Mouse (Mus musculus) CH12.LX (cell line): ENCODE data around the gene Wdr86.

ENCODE experiments used
- CHD1 ChIP-seq: IDR thresholded peaks from 2 replicates; pipeline ENCODE4 v1.6.1; 2012; ENCODE audit warnings: low read depth, low read length, improper control_type of control experiment, inconsistent platforms
- CTCF ChIP-seq, 2 experiments: IDR thresholded peaks in 1 of 2; conservative IDR thresholded peaks in 1 of 2; 2 replicates each; pipeline ENCODE4 v1.5.1; 2011 to 2012; ENCODE audit warnings: low read depth in 2 of 2, low read length in 2 of 2, improper control_type of control experiment in 1 of 2, inconsistent platforms in 1 of 2, mild to moderate bottlenecking in 1 of 2, moderate library complexity in 1 of 2
- EP300 ChIP-seq: IDR thresholded peaks from 2 replicates; pipeline ENCODE4 v1.6.1; 2011; ENCODE audit warnings: low read length, improper control_type of control experiment
- JUND ChIP-seq: conservative IDR thresholded peaks from 2 replicates; pipeline ENCODE4 v1.6.1; 2011; ENCODE audit warnings: low read depth, low read length, improper control_type of control experiment
- MAFK ChIP-seq: IDR thresholded peaks from 2 replicates; pipeline ENCODE4 v1.6.1; 2011; ENCODE audit warnings: low read length, improper control_type of control experiment; ENCODE audit not compliant: insufficient replicate concordance
- MXI1 ChIP-seq: IDR thresholded peaks from 2 replicates; pipeline ENCODE4 v1.6.1; 2011; ENCODE audit warnings: mild to moderate bottlenecking, low read depth, low read length, improper control_type of control experiment
- MYC ChIP-seq: IDR thresholded peaks from 2 replicates; pipeline ENCODE4 v1.6.1; 2011; ENCODE audit warnings: low read depth, mild to moderate bottlenecking, improper control_type of control experiment, low read length
- POLR2A ChIP-seq: IDR thresholded peaks from 2 replicates; pipeline ENCODE4 v1.6.1; 2011; ENCODE audit warnings: low read depth, mild to moderate bottlenecking, improper control_type of control experiment, low read length
- POLR2AphosphoS2 ChIP-seq: IDR thresholded peaks from 2 replicates; pipeline ENCODE4 v1.6.1; 2011; ENCODE audit warnings: low read depth, low read length, improper control_type of control experiment
- RAD21 ChIP-seq: IDR thresholded peaks from 2 replicates; pipeline ENCODE4 v1.6.1; 2011; ENCODE audit warnings: low read depth, mild to moderate bottlenecking, low read length, improper control_type of control experiment, moderate library complexity
- TCF12 ChIP-seq: IDR thresholded peaks from 2 replicates; pipeline ENCODE4 v1.6.1; 2014; ENCODE audit warnings: low read depth, mild to moderate bottlenecking, inconsistent platforms, low read length, improper control_type of control experiment

- TF ChIP-seq POLR2A = no peak
- TF ChIP-seq MYC = no peak
- no peak for TF ChIP-seq EP300
- no peak for TF ChIP-seq CTCF (conservative IDR thresholded peaks at IDR 0.05 in 1 of 2, IDR thresholded peaks at IDR 0.05 in 1 of 2; ENCODE audit: low read depth in 2 of 2, low read length in 2 of 2)
- TF ChIP-seq RAD21 = no peak
- no peak for TF ChIP-seq POLR2AphosphoS2
- TF ChIP-seq CHD1 = no peak
- TF ChIP-seq JUND = no peak
- no peak for TF ChIP-seq MAFK
- no peak for TF ChIP-seq MXI1
- TF ChIP-seq TCF12 = no peak
Observed at GRCm38 (mm10) chr5:24713199-24713598, 17.3 kb downstream of the Wdr86 start.
